Mouse (Mus musculus): Measurements from ENCODE around the gene Alb.

Gene Alb

DNA sequence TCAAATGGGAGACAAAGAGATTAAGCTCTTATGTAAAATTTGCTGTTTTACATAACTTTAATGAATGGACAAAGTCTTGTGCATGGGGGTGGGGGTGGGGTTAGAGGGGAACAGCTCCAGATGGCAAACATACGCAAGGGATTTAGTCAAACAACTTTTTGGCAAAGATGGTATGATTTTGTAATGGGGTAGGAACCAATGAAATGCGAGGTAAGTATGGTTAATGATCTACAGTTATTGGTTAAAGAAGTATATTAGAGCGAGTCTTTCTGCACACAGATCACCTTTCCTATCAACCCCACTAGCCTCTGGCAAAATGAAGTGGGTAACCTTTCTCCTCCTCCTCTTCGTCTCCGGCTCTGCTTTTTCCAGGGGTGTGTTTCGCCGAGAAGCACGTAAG is at the start of gene Alb:
Gene Alb, plus strand, starts transcription at position 279 of the 400 bp plus-strand sequence.
- no peak for DNase-seq (ENCODE audit: low read depth, low spot score)

DNA sequence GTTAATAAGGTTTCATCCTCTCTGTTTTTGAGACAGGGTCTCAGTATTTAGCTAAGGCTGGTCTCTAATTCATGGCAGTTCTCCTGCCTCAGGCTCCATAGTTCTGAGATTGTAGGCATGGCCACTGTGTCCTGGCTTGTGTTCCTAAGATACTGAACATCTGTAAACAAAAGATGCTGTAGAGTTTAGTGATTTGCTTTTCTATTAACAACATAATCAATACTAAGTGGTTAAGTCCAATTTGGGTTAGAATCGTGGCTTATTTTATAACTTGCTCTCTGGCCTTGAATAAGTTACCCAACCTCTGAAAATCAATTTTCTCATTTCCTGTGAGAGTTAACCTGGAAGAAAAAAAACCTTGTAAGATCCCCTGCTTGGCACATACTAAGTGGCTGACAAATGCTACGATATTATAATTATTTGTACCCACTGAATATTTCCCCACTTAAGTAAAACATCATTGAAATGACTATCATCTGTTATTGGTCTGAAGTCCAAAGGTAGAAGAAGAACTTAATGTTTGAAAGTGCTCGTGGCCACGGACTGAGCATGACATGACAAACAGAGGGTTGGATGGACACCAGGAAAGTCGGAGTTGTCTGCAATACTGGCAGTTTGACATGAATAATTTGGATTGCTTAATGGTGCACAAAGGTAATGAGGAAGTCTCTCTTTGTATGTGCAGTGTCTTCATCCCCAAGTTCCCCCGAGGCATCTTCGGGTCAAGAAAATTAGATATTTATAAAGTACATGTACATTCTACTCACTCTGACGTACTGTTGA is 46.4 kb upstream of the Alb start:
- no peak for DNase-seq (ENCODE audit: low read depth, low spot score)

DNA sequence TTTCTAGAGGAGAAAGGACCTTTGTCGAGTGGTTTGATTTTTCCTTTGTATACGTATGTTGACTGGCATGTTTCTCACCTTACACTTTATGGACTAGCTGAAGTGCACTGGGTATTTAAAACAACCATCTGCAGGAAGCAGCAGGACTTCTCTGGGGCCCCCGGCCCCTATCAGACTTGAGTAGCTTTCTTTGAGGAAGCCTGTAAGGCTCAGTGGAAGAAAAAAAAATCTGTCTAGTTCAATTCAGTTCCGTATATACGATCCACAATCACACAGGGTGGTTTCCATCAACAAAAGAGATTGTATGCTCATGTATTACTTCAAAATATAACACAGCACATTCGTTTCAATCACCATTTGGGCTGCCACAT is 45.8 kb upstream of the Alb start:
- DNase-seq (ENCODE audit: low read depth, low spot score), result no peak

DNA sequence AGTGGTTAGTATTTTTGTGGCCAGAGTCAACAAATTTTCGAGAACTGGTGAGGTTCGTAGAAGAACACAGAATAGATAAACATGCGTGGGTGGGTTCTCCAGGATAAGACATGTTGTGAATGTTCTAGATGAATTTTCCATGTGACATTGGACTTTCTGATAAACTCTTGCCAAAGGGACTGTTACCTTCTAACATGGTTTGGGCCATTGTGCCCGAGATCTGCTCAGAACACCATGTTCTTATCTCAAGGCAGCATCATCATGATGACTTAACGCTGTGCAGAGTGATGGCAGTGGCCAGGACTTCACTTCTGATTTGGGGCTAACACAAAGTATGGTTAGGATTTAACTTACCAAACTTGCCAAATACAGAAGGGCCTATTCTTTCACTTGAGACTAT is 36.1 kb upstream of the Alb start:
- DNase-seq (ENCODE audit: low read depth, low spot score), result no peak

DNA sequence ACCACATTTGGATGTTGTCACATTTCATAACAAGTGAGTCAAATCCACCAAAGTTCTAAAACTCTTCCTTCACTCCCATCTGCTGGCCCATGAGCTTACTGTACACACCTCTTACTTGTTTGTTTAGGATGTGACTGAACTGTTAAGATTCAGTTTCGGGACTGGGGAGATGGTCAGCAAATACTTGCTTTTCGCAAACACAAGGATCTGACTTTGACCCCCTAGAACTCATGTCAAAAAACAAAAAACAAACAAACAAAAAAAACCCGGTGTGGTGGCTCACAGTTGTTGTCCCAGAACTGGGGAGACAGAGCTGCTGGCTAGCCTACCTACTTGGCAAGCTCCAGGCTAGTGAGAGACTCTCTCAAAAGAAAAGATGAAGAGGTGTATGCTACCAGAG is 35.5 kb upstream of the Alb start:
- no peak for DNase-seq (ENCODE audit: low read depth, low spot score)

DNA sequence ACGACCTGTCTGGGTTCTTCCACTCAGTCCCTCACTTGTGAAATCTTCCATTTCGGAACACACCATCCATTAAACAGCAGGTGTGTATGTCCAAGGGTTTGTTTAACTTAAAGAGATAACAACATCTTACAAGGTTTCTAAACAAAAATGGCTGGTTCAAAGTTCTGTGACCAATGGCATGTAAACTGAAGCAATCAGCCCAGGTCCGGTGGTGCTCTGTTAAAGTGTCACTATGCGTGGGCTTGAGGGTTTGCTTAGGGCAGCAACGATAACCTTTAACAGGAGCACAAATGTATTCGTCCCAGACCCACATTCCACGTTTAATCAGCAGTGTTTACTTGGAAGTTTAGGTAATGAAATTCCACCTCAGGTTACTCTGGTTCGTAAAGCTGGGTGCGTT is 29.6 kb upstream of the Alb start:
- DNase-seq (ENCODE audit: low read depth, low spot score), result no peak

DNA sequence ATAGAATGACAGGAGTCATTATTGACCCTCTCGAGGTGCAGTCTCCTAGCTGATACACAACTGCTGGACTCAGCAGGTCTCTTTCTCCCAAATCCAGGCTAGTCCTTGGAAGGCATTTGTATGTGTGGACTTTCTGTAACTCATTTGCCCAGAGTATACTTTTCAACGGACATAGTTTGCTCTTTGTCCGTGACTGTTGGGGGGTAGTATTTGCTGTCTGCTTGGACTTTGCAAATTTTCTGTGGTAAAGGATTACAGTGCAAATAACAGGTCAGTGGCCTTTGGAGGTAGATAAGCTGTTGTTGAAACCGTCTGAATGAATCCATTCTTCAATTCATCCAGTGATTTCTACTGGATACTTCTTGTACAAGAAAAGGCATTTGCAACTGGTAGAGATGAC is 21.5 kb upstream of the Alb start:
- DNase-seq (ENCODE audit: low read depth, low spot score), result no peak

DNA sequence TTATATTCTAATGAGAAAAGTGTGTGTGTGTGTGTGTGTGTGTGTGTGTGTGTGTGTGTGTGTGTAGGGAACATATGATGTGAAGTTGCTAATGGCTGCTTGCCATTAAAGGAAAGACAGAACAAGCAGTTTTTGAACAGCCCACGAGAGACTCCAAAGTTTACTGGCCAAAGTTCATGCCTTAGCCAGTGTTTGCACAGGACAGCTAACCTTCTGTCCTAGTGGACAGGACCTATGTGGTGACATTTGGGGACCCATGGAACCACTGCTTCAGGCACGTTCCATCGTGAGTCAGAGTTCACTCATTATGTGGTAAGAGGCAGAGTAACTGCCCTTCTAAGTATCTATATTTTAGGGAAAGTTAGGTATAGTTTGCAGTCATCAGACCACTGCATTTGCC is 13.1 kb upstream of the Alb start:
- no peak for DNase-seq (ENCODE audit: low read depth, low spot score)

DNA sequence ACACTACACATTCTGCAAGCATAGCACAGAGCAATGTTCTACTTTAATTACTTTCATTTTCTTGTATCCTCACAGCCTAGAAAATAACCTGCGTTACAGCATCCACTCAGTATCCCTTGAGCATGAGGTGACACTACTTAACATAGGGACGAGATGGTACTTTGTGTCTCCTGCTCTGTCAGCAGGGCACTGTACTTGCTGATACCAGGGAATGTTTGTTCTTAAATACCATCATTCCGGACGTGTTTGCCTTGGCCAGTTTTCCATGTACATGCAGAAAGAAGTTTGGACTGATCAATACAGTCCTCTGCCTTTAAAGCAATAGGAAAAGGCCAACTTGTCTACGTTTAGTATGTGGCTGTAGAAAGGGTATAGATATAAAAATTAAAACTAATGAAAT is 10.7 kb upstream of the Alb start:
- no peak for DNase-seq (ENCODE audit: low read depth, low spot score)

DNA sequence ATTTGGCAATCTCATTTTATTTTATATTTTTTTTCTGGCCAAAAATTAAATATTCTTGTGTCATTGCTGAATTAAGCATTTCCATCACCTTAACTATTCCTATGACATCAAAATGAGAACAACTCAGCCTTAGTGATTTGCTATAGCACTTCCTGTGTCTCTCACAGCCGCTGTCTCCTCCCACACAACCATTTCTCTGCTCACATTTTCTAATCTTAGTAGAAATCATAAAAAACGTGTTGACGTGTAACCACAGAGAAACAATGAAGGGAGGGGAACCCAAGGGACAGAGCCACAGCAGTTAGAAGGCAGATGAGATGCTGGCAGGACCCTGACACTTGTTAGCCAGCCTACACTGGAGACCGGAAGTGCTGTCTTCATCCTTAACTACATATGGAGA is 8.0 kb upstream of the Alb start:
- peak; percentile 58 for DNase-seq (ENCODE audit: low read depth, low spot score)

DNA sequence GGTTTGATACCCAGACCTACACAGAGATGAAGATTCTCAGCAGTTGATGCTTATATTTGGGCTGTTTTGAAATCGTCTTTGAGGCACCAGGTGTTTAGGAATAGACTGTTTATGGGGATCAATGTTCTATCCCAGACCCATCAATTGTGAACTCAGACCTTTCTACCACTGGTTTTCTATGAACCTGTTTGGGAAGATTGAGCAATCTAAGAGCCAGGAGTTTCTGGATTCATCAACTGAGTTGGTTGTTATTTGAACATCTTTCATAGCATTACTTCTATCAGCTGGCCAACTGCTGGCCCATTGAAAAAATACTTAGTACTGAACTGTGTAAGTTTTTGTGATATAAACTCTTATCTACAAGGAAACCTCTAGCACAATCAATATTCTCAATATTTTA is 3.5 kb upstream of the Alb start:
- no peak for DNase-seq (ENCODE audit: low read depth, low spot score)

DNA sequence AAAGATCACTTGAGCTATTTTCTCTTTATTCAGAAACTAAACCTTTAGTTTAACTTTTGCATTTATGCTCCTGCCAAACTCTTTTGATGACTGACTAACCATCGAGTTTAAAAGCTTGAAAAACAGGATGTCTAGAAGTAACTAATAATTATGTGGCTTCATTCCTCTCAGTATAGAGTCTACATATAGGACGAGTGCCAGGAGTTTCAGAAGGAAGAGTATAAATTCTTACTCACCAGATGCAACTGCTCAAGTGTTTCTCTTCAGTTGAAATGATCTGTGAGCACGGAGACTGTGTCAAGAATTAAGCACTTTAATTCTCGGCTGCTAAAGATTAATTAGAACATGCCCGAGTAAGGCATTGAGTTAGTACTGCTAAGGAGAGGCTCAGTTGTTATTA is 2.0 kb upstream of the Alb start:
- DNase-seq (ENCODE audit: low read depth, low spot score), result no peak

DNA sequence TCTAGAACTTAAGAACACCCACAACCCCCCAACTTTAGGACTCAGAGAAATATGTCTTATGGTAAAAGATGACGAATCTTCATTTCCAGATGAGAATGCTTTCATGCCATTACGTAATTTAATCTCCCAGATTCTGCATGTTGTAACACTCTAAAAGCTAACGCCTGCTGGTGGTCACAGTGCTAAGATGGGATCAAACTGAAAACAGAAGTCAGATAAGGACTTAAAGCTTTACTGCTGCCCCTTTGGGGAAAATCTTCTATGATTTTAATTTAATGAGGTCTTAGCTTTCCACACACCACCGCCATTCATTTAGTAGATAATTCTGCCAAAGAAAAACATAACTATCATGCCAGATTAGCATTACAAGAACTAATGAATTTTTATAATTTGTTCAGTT is 6.1 kb downstream of the Alb start:
- no peak for DNase-seq (ENCODE audit: low read depth, low spot score)

DNA sequence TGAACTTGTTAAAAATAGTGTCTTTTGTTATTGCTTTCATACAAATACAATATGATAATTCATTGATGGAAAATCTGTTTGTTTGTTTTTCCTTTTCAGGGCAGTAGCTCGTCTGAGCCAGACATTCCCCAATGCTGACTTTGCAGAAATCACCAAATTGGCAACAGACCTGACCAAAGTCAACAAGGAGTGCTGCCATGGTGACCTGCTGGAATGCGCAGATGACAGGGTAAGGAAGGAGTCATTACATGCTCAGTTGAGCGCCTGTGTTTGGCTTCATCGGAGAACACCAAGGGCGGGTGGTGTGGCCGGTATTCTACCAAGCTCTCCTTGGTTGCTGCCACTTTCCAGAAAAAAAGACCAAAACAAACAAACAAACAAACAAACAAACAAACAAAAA is 6.5 kb downstream of the Alb start:
- DNase-seq (ENCODE audit: low read depth, low spot score), result no peak

DNA sequence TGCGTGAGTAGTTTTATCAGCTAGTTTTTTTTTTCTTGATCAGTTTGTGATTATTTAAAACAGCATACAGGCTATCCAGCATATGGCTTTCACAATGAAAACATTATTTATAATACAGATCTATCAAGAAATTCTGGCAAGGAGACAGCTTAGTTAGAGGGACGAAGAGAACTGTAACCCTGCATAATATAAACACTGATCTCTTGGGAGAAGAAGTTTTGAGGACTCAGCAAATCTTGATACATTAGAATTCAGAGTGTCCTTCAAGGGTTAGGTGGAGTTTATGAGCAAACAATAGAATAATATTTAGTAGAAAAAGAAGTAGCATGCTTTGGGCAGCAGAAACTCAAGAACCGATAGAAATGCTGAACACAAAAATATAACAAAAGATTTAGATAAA is 10.1 kb downstream of the Alb start:
- no peak for DNase-seq (ENCODE audit: low read depth, low spot score)

DNA sequence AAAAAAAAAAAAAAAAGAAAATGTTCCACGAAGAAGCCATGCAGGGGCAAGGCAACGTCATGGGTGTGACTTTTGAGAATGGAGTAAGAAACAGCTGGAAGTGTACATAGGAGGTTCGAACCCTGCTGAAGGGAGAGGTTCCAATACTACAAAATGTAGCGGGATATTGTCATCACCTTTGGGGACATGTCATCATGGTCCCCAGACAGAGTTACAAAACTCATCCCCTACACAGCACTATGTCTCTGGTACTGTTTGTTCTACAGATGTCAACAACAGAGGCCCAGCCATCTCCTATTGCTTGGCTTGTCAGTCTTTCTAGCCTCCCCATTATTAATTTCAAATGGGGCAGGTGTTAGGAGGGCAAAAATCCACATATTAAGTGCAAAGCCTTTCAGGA is 13.2 kb downstream of the Alb start:
- no peak for DNase-seq (ENCODE audit: low read depth, low spot score)

DNA sequence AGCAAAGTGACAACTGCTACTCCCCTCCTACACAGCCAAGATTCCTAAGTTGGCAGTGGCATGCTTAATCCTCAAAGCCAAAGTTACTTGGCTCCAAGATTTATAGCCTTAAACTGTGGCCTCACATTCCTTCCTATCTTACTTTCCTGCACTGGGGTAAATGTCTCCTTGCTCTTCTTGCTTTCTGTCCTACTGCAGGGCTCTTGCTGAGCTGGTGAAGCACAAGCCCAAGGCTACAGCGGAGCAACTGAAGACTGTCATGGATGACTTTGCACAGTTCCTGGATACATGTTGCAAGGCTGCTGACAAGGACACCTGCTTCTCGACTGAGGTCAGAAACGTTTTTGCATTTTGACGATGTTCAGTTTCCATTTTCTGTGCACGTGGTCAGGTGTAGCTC is 13.7 kb downstream of the Alb start:
- DNase-seq (ENCODE audit: low read depth, low spot score), result no peak

DNA sequence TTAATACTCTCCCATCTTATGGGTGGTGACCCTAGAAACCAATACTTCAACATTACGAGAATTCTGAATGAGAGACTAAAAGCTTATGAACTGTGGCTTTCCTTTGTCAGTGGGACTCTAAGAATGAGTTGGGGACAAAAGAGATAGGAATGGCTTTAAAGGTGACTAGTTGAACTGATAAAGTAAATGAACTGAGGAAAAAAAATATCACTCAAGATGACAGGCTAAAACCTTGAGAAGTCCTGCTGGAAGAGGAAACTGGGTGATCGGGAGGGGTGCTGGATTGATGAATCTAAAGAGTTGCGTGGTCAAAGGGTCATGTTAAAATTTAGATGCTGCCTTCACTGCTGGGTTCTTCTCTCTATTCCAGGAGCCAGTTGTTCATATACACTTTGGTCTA is 16.0 kb downstream of the Alb start:
- DNase-seq (ENCODE audit: low read depth, low spot score), result no peak

DNA sequence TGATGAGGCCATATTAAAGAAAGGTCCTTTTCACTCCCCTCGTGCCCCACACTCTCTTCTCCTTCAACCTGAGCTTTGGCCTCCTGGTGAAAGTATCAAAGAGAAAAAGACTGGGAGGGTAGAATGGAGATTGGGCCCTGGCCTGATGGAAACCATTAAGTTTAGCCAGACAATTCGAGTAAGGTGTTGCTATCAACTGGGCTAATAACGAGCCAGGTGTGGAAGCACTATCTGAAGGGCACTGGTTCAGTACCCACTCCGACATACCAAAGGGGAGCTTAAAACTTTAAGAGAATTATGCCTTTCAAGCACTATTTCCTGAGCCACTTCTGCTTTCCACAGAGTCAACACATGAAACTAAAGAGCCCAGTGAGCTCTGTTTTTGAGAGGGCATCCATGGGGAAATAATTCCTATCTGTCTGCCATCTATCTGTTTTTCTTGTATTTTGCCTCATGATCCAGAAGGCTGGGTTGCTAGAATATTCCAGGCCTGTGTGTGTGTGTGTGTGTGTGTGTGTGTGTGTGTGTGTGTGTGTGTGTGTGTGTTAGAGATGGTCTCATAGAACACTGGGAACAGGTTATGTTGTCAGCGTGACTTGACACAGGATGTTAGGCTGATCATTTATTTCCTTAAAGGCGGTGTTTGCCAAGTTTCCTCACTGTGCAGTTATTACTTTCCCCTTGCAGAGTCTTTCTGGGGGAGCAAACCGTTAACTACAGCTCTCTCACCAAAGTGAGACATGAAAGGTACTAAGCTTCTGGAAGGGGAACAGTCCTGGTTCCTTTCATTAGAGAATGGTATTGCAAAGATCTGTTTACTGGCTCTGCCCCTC is 16.8 kb downstream of the Alb start:
- DNase-seq (ENCODE audit: low read depth, low spot score), result no peak

DNA sequence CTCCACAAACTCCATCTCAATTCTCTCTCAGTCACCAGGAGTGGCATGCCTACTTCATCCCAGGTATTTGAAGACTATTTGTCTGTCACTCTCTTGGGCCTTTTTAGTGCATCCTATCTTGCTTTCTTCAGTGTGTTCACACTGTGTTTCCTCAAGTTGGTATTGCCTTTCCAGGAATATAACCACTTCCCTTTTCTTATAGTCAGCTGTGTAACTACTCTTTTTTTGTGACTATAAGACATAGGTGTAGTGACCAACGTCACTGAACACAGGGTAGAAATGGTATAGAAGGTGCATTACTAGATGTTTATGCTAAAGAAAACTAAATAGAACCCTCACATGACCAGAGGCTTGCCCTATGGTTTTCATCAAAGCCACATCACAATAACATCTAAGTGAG is 18.2 kb downstream of the Alb start:
- no peak for DNase-seq (ENCODE audit: low read depth, low spot score)

DNA sequence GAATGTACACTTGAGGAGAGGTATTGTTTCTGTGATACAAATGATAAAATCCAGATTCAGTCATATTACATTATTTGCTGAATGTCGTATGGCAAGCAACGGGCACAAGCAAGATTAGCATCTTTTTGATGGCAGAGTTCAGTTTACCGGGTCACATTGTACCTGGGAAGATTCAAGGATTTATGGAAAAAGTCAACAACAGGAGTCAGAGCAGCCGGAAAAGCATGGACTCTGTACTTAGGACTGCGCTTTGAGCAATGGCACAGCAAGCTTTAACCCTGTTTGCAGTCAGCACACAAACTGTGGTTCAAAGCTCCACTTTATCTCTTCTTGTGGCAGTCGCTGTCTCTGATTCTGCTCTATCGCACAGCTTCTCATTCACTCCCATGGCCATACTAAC is 24.9 kb downstream of the Alb start:
- DNase-seq (ENCODE audit: low read depth, low spot score), result no peak

DNA sequence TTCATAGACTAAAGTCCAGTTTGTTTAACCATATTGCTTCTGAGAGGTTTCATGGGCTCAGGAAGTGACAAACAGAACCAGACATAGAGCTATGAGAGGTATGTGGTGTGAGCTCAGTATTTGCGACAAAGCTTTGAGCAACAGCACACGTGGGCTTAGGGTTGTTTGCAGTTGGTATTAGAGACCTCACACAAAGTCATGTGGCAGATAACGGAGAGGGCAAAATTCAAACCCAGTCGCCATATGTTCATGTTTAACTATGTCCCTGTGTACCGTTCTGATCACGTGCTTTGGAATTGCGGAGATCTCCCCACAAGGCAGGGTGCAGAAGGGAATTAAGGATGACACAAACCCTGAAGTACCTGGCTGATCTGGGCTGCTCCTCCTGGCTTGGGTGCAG is 27.6 kb downstream of the Alb start:
- no peak for DNase-seq (ENCODE audit: low read depth, low spot score)

DNA sequence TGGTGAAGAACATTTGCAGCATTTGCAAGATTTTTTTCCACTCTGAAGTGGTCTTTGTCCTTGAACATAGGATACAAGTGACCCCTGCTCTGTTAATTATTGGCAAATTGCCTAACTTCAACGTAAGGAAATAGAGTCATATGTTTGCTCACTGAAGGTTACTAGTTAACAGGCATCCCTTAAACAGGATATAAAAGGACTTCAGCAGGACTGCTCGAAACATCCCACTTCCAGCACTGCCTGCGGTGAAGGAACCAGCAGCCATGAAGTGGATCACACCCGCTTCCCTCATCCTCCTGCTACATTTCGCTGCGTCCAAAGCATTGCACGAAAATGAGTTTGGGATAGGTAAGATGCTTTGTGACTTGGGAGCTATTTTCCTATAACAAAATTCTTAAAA is 29.8 kb downstream of the Alb start, which contains the start of gene Afp:
Gene Afp, plus strand, starts transcription at position 220 of the 400 bp plus-strand sequence.
- DNase-seq (ENCODE audit: low read depth, low spot score), result no peak

All from CD4-positive, CD25-positive, alpha-beta regulatory T cell, adult 2 months (primary cell).